Mouse (Mus musculus): ENCODE measurements around the gene Dscam.

DNA sequence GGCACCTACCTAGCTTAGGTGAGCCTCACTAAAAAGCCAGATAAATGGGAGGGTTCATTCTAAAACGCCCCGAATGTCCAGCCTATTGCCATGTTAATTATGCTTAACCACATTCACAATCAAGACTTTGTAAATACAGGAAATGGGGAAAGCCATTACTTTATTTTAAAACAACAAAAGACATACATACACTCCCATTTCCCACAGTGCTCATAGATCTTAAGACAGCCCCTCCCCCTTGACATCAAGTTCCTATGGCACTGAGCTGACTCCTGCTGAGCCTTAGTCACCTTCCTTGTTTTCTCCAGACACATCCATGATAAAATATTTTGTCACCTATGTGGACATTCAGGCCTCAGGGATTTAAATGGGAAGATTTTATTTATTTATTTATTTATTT, 4.4 kb downstream of the Dscam start:
- no peak for TF ChIP-seq POLR2A (IDR thresholded peaks at IDR 0.05; ENCODE audit: borderline replicate concordance, extremely low read depth, insufficient read depth, insufficient read length, poor library complexity, severe bottlenecking)
- no peak for TF ChIP-seq CTCF (IDR thresholded peaks at IDR 0.05; ENCODE audit: borderline replicate concordance, extremely low read depth, insufficient read depth, insufficient read length)
